Mouse (Mus musculus) spleen, adult 2 months (tissue): ENCODE results near the gene Farp1.

ENCODE experiments used
- CTCF ChIP-seq: fragments of 200-500 bp; IDR thresholded peaks from 2 replicates; pipeline ENCODE4 v1.5.1; 2011; ENCODE audit warnings: mild to moderate bottlenecking, inconsistent platforms; ENCODE audit not compliant: insufficient read depth, insufficient read length, insufficient replicate concordance; ENCODE audit errors: extremely low read depth
- POLR2A ChIP-seq: fragments of 200-500 bp; IDR thresholded peaks from 2 replicates; pipeline ENCODE4 v1.6.1; 2011; ENCODE audit warnings: low read depth, low read length, inconsistent platforms

DNA sequence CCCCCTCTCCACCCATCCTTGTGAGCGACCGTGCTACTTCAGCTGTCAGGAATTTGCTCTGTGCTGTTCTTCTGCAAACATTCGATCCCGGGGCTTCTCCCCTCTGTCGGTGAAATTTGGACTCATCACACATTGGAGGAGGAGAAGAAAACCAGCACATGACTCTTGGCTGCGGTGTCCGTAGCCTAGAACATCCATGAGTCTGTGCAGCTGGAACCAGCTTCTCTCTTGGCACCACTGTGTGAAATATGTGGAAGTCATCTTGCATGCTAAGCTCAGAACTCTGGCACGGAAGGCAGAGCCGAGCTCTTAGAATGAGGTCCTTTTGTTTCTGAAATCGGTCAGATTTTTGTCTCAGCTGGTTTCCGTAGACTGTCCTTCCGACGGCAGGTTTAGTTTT is 156.7 kb downstream of the Farp1 start:
- TF ChIP-seq CTCF (no peak), POLR2A (no peak)
